Comparison of ENCODE assay signal across 18 mouse cellular contexts in genomic region chr9:57710214-57710613, GRCm38 (mm10). TPM values are rescaled to one million over a fixed set of nuclear protein-coding genes. Genes with fewer than 3 reads are reported as not detected.
DNase-seq lines count a peak whose midpoint lies in the region; TF ChIP-seq lines count a peak whose summit lies in the region.
"Not testable (repeated sequence)": the region's sequence is repeated elsewhere in the genome, so short reads cannot be mapped to it uniquely, and the experiment has no call there.
"Had no signal": no experiment of that assay in that cellular context is flagged by ENCODE, and none has a peak within 500 bp of the region (broad histone marks: within the 10 kb centered on the region; RNA-seq: fewer than 3 reads in every experiment).

No protein-coding gene starts in this region.

- peaks cover 11% of the 10 kb centered on the region; the same call in 1 of the 2 replicates for H3K79me2 ChIP-seq in liver, adult 2 months (ENCODE audit: control insufficient read depth, insufficient read depth, low read length)

- 81% methylated on average over 5 of the region's 5 CpGs for WGBS in liver, adult 2 months
- 60% methylated on average over 5 of the region's 5 CpGs for WGBS in thymus, adult 2 months

- not testable (repeated sequence) for H3K9me3 ChIP-seq in megakaryocyte, embryonic 14.5 days

- H3K27ac ChIP-seq in liver, adult 2 months (replicated peaks; ENCODE audit: insufficient read depth, low read depth, low read length) = peak overlapping the region; percentile 63
- peak overlapping the region; percentile 29; the same call in 1 of the 2 replicates for H3K27ac ChIP-seq in thymus, adult 2 months (ENCODE audit: control insufficient read depth, insufficient read depth, low read length)

- H3K4me1 ChIP-seq in liver, adult 2 months (ENCODE audit: control insufficient read depth, insufficient read depth, low read length); thymus, adult 2 months (replicated peaks; ENCODE audit: control insufficient read depth, insufficient read depth, low read length): not testable (repeated sequence)
- peaks cover 33% of the 10 kb centered on the region for H3K4me1 ChIP-seq in megakaryocyte, embryonic 14.5 days

- not testable (repeated sequence) for TF ChIP-seq CTCF in liver, adult 2 months (IDR thresholded peaks at IDR 0.05; ENCODE audit: low read depth, low read length); thymus, adult 2 months (IDR thresholded peaks at IDR 0.05; ENCODE audit: borderline replicate concordance, control insufficient read depth, extremely low read depth, insufficient read depth, low read length, poor library complexity)

- H3K9ac ChIP-seq in liver, adult 2 months (ENCODE audit: low read depth, low read length) = not testable (repeated sequence)

- TF ChIP-seq POLR2A in liver, adult 2 months (IDR thresholded peaks at IDR 0.05; ENCODE audit: extremely low read depth, insufficient read depth, low read length); thymus, adult 2 months (IDR thresholded peaks at IDR 0.05; ENCODE audit: control insufficient read depth, extremely low read depth, insufficient read depth, low read length, poor library complexity): not testable (repeated sequence)

- H3K27me3 ChIP-seq in liver, adult 2 months (ENCODE audit: control insufficient read depth, insufficient read depth, low read length); megakaryocyte, embryonic 14.5 days (replicated peaks); thymus, adult 2 months (ENCODE audit: control insufficient read depth, insufficient read depth, low read length): not testable (repeated sequence)

- peak; percentile 66 for DNase-seq in heart, adult 11 months
- not testable (repeated sequence) for DNase-seq in liver, adult 2 months (ENCODE audit: extremely low read depth, low read depth, low spot score)
- DNase-seq in thymus, adult 2 months = peak; percentile 15
- DNase-seq in thymus, postnatal 10 days (ENCODE audit: low spot score in 2 of 2) = peak; percentile 22 to 26
- peak; percentile 24 for DNase-seq in thymus, postnatal 25 days

- H3K36me3 ChIP-seq in liver, adult 2 months (ENCODE audit: control insufficient read depth, insufficient read depth, low read length) = peaks cover 25% of the 10 kb centered on the region
- H3K36me3 ChIP-seq in megakaryocyte, embryonic 14.5 days (replicated peaks; ENCODE audit: low read length) = peaks cover 37% of the 10 kb centered on the region
- H3K36me3 ChIP-seq in thymus, adult 2 months (ENCODE audit: control insufficient read depth, insufficient read depth, low read length) = peaks cover 21% of the 10 kb centered on the region

- H3K4me3 ChIP-seq in liver, adult 2 months (ENCODE audit: insufficient read depth, low read depth, low read length); thymus, adult 2 months (ENCODE audit: control insufficient read depth, insufficient read depth, low read length): not testable (repeated sequence)
- peak overlapping the region; percentile 51 for H3K4me3 ChIP-seq in megakaryocyte, embryonic 14.5 days (replicated peaks)

RNA-seq across cellular contexts. Expression of gene Edc3, which starts 1.9 kb away (rescaled TPM):
- total RNA-seq in liver, adult 2 months (2014; rRNA removed) = 5.7 and 6.4 TPM in 2 replicates
- 6.6 TPM in 2 replicates for polyA plus RNA-seq in liver, adult 2 months (2012; rRNA removed)
- 1.1 and 2.8 TPM in 2 replicates for polyA plus RNA-seq in megakaryocyte, embryonic 14.5 days (2012; ENCODE audit: insufficient read depth, low replicate concordance)
- 31.4 and 31.7 TPM in 2 replicates for polyA plus RNA-seq in thymus, adult 2 months (2012; rRNA removed)

RNA-seq across cellular contexts. Expression of gene Cyp1a1, which starts 22.5 kb away (rescaled TPM):
- total RNA-seq in liver, adult 2 months (2014; rRNA removed) = 0.74 and 1.0 TPM in 2 replicates
- 1.0 TPM in 2 replicates for polyA plus RNA-seq in liver, adult 2 months (2012; rRNA removed)
- polyA plus RNA-seq in megakaryocyte, embryonic 14.5 days (2012; ENCODE audit: insufficient read depth, low replicate concordance) = 1.0 TPM in 1 of 2 replicates, not detected in the other
- polyA plus RNA-seq in thymus, adult 2 months (2012; rRNA removed) = 0.15 and 0.24 TPM in 2 replicates
- polyA plus RNA-seq: embryonic facial prominence, embryonic 11.5 days; embryonic facial prominence, embryonic 13.5 days; erythroblast, embryonic 14.5 days; forebrain, embryonic 12.5 days; forebrain, embryonic 14.5 days had no signal

RNA-seq across cellular contexts. Expression of gene Cyp1a2, which starts 26.7 kb away (rescaled TPM):
- 495 and 621 TPM in 2 replicates for total RNA-seq in liver, adult 2 months (2014; rRNA removed)
- polyA plus RNA-seq in liver, adult 2 months (2012; rRNA removed) = 954 and 976 TPM in 2 replicates
- not detected in 2 replicates for polyA plus RNA-seq in megakaryocyte, embryonic 14.5 days (2012; ENCODE audit: insufficient read depth, low replicate concordance)
- polyA plus RNA-seq in thymus, adult 2 months (2012; rRNA removed) = 1.1 and 2.5 TPM in 2 replicates
- total RNA-seq: adrenal gland, postnatal 25 days; common myeloid progenitor, adult 5-6 weeks; MEL had no signal
- polyA plus RNA-seq: brain, embryonic 14.5 days; C2C12; embryonic facial prominence, embryonic 11.5 days; embryonic facial prominence, embryonic 13.5 days; embryonic facial prominence, embryonic 15.5 days; erythroblast, embryonic 14.5 days; forebrain, embryonic 10.5 days; forebrain, embryonic 12.5 days; forebrain, embryonic 14.5 days had no signal

RNA-seq across cellular contexts. Expression of gene Clk3, which starts 55.4 kb away (rescaled TPM):
- 32.5 and 55.3 TPM in 2 replicates for total RNA-seq in liver, adult 2 months (2014; rRNA removed)
- polyA plus RNA-seq in liver, adult 2 months (2012; rRNA removed) = 45.8 and 48.1 TPM in 2 replicates
- 68.1 and 100 TPM in 2 replicates for polyA plus RNA-seq in megakaryocyte, embryonic 14.5 days (2012; ENCODE audit: insufficient read depth, low replicate concordance)
- polyA plus RNA-seq in thymus, adult 2 months (2012; rRNA removed) = 597 and 762 TPM in 2 replicates

RNA-seq across cellular contexts. Expression of gene Csk, which starts 56.8 kb away (rescaled TPM):
- total RNA-seq in liver, adult 2 months (2014; rRNA removed) = 18.3 and 32.8 TPM in 2 replicates
- 31.4 and 33.9 TPM in 2 replicates for polyA plus RNA-seq in liver, adult 2 months (2012; rRNA removed)
- 400 and 436 TPM in 2 replicates for polyA plus RNA-seq in megakaryocyte, embryonic 14.5 days (2012; ENCODE audit: insufficient read depth, low replicate concordance)
- polyA plus RNA-seq in thymus, adult 2 months (2012; rRNA removed) = 245 and 301 TPM in 2 replicates

Comparison
In these comparisons a context has a peak if more than half of its experiments do, and no peak if none do; other contexts are left out.
1. RNA of gene Cyp1a2, which starts 26.7 kb away (polyA plus RNA-seq): 954 to 976 TPM in liver, adult 2 months; 1.1 to 2.5 TPM in thymus, adult 2 months and not detected in megakaryocyte, embryonic 14.5 days; every median in the first group is over 100 times any median in the second.